Mouse (Mus musculus): ENCODE data around the gene Ppp6r1.

Ppp6r1 gene

GRCm38 (mm10) chr7:4658912-4659551, at the start of gene Ppp6r1:
Ppp6r1 (minus strand) TSS chr7:4659019.
- DNase-seq, result peak; percentile 98

- DNase-seq, result peak; percentile 60
These were observed 46.3 kb upstream of the Ppp6r1 start for GRCm38 (mm10) chr7:4705098-4705497.

- no peak for DNase-seq
These were observed 44.4 kb upstream of the Ppp6r1 start for GRCm38 (mm10) chr7:4703195-4703594.

GRCm38 (mm10) chr7:4702334-4702733, 43.5 kb upstream of the Ppp6r1 start:
- DNase-seq, result no peak

- DNase-seq, result no peak
These were observed 34.2 kb upstream of the Ppp6r1 start for GRCm38 (mm10) chr7:4693004-4693403.

- peak; percentile 31 for DNase-seq
These were observed 32.3 kb upstream of the Ppp6r1 start for GRCm38 (mm10) chr7:4690951-4691653.

GRCm38 (mm10) chr7:4690387-4690786, 31.6 kb upstream of the Ppp6r1 start, which contains the start of gene Brsk1:
Brsk1 (plus strand) TSS chr7:4690604.
- DNase-seq, result peak; percentile 96

- peak; percentile 99 for DNase-seq
These were observed 26.0 kb upstream of the Ppp6r1 start, which contains the start of gene Hspbp1 for GRCm38 (mm10) chr7:4684632-4685417. Hspbp1 (minus strand) TSS chr7:4685068.

GRCm38 (mm10) chr7:4684203-4684602, 25.4 kb upstream of the Ppp6r1 start:
- DNase-seq, result no peak

GRCm38 (mm10) chr7:4683307-4683706, 24.5 kb upstream of the Ppp6r1 start:
- DNase-seq, result no peak

GRCm38 (mm10) chr7:4675200-4675599, 16.4 kb upstream of the Ppp6r1 start:
- DNase-seq, result no peak

- no peak for DNase-seq
These were observed 15.4 kb upstream of the Ppp6r1 start for GRCm38 (mm10) chr7:4674114-4674731.

GRCm38 (mm10) chr7:4671956-4672355, 13.1 kb upstream of the Ppp6r1 start:
- no peak for DNase-seq

GRCm38 (mm10) chr7:4670655-4671255, 11.9 kb upstream of the Ppp6r1 start:
- no peak for DNase-seq

- no peak for DNase-seq
These were observed 10.3 kb upstream of the Ppp6r1 start for GRCm38 (mm10) chr7:4669156-4669555.

- DNase-seq, result no peak
These were observed 9.7 kb upstream of the Ppp6r1 start for GRCm38 (mm10) chr7:4668506-4668905.

- no peak for DNase-seq
These were observed 8.1 kb upstream of the Ppp6r1 start for GRCm38 (mm10) chr7:4666871-4667270.

- no peak for DNase-seq
These were observed 4.9 kb upstream of the Ppp6r1 start for GRCm38 (mm10) chr7:4663742-4664141.

- DNase-seq, result no peak
These were observed 4.4 kb upstream of the Ppp6r1 start for GRCm38 (mm10) chr7:4663179-4663578.

GRCm38 (mm10) chr7:4659911-4660443, 1.2 kb upstream of the Ppp6r1 start:
- DNase-seq, result no peak

- DNase-seq, result no peak
These were observed 501 bp downstream of the Ppp6r1 start for GRCm38 (mm10) chr7:4658128-4658907.

Data from retina, postnatal 1 day (tissue).